Mouse (Mus musculus) kidney, adult 2 months (tissue): ENCODE measurements around the gene Man1a. TPM values are rescaled to one million over a fixed set of nuclear protein-coding genes. Genes with fewer than 3 reads are reported as not detected.
A peak's percentile ranks its signal among the peaks of the same experiment; 100 is the strongest.

Experiments used
- DNase-seq: peaks from one replicate; pipeline ENCODE4 v3.0.0; 2021
- H3K27ac ChIP-seq: fragments of 200-500 bp; 2 replicates; pipeline ENCODE4 v1.5.1; 2012; ENCODE audit warnings: low read depth, low read length, control low read depth, inconsistent platforms; ENCODE audit not compliant: insufficient read depth
- H3K27me3 ChIP-seq: fragments of 200-500 bp; replicated peaks from 2 replicates; pipeline ENCODE4 v1.6.1; 2012; ENCODE audit warnings: mild to moderate bottlenecking, moderate library complexity, low read length, inconsistent platforms; ENCODE audit not compliant: control insufficient read depth, insufficient read depth
- H3K36me3 ChIP-seq: fragments of 200-500 bp; 2 replicates; pipeline ENCODE4 v1.6.1; 2012; ENCODE audit warnings: mild to moderate bottlenecking, moderate library complexity, low read length, inconsistent platforms; ENCODE audit not compliant: control insufficient read depth, insufficient read depth
- H3K4me1 ChIP-seq: fragments of 200-500 bp; 2 replicates; pipeline ENCODE4 v1.6.1; 2011; ENCODE audit warnings: low read length; ENCODE audit not compliant: control insufficient read depth, insufficient read depth
- H3K4me3 ChIP-seq: fragments of 200-500 bp; 2 replicates; pipeline ENCODE4 v1.5.1; 2011; ENCODE audit warnings: mild to moderate bottlenecking, low read depth, low read length, control low read depth; ENCODE audit not compliant: insufficient read depth
- CTCF ChIP-seq: fragments of 200-500 bp; conservative IDR thresholded peaks from 2 replicates; pipeline ENCODE4 v1.5.1; 2011; ENCODE audit warnings: low read depth, mild to moderate bottlenecking, control low read depth, low read length, moderate library complexity, mixed read lengths; ENCODE audit not compliant: insufficient read depth, insufficient read length
- POLR2A ChIP-seq: fragments of 200-500 bp; IDR thresholded peaks from one replicate; pipeline ENCODE4 v1.6.1; 2011; ENCODE audit warnings: low read depth, low read length, control low read depth
- WGBS: fragments of 180-500 bp; shearing (Covaris S2); methylation state at CpG from one replicate; pipeline ENCODE4 v1.1.7; 2018; 5-methylcytosine and 5-hydroxymethylcytosine counted together
- polyA plus RNA-seq: library from polyadenylated mRNA; depleted of rRNA; stranded (reverse); fragments of >200 nt; gene quantifications from 2 replicates; pipeline ENCODE4 v1.2.3, GENCODE M21; 2012

Gene Man1a
- polyA plus RNA-seq, 1 experiment, result 33.4 TPM

GRCm38 (mm10) chr10:53886475-53886874, 189.9 kb downstream of the Man1a start:
- H3K36me3 ChIP-seq, result no peaks in the 10 kb centered on the region
- no peak overlapping the region for H3K4me3 ChIP-seq
- no peak for DNase-seq
- WGBS, result 90% methylated on average over 5 of the region's 5 CpGs
- no peak for TF ChIP-seq POLR2A
- no peak for TF ChIP-seq CTCF
- no peak overlapping the region for H3K27ac ChIP-seq
- no peaks in the 10 kb centered on the region for H3K27me3 ChIP-seq
- no peaks in the 10 kb centered on the region for H3K4me1 ChIP-seq

GRCm38 (mm10) chr10:53881310-53881709, 195.1 kb downstream of the Man1a start:
- H3K4me3 ChIP-seq, result no peak overlapping the region
- no peak for DNase-seq
- TF ChIP-seq CTCF (no peak), POLR2A (no peak)
- no peaks in the 10 kb centered on the region for H3K4me1 ChIP-seq
- no peak overlapping the region for H3K27ac ChIP-seq
- no peaks in the 10 kb centered on the region for H3K36me3 ChIP-seq
- H3K27me3 ChIP-seq, result no peaks in the 10 kb centered on the region

GRCm38 (mm10) chr10:53875896-53876295, 200.5 kb downstream of the Man1a start:
- TF ChIP-seq CTCF, result no peak
- TF ChIP-seq POLR2A, result no peak
- no peak overlapping the region for H3K27ac ChIP-seq
- 73% methylated on average over 4 of the region's 4 CpGs for WGBS
- no peaks in the 10 kb centered on the region for H3K4me1 ChIP-seq
- no peaks in the 10 kb centered on the region for H3K27me3 ChIP-seq
- DNase-seq, result no peak
- H3K36me3 ChIP-seq, result no peaks in the 10 kb centered on the region
- H3K4me3 ChIP-seq, result no peak overlapping the region

GRCm38 (mm10) chr10:53874191-53874590, 202.2 kb downstream of the Man1a start:
- 86% methylated on average over 3 of the region's 3 CpGs for whole genome bisulfite sequencing

GRCm38 (mm10) chr10:53863486-53864357, 212.7 kb downstream of the Man1a start:
- TF ChIP-seq CTCF (peak; percentile 67), POLR2A (no peak)
- no peaks in the 10 kb centered on the region for H3K36me3 ChIP-seq
- no peak overlapping the region for H3K27ac ChIP-seq
- WGBS, result 48% methylated on average over 7 of the region's 7 CpGs
- DNase-seq, result peak; percentile 34
- H3K4me1 ChIP-seq, result no peaks in the 10 kb centered on the region
- no peaks in the 10 kb centered on the region for H3K27me3 ChIP-seq
- H3K4me3 ChIP-seq, result no peak overlapping the region

More at GRCm38 (mm10) chr10:53874191-53874590, 202.2 kb downstream of the Man1a start:
- H3K27ac ChIP-seq, result no peak overlapping the region
- H3K4me3 ChIP-seq, result no peak overlapping the region
- no peaks in the 10 kb centered on the region for H3K36me3 ChIP-seq
- H3K27me3 ChIP-seq, result no peaks in the 10 kb centered on the region
- no peak for DNase-seq
- no peaks in the 10 kb centered on the region for H3K4me1 ChIP-seq
- TF ChIP-seq CTCF (no peak), POLR2A (no peak)

GRCm38 (mm10) chr10:53859879-53860278, 216.5 kb downstream of the Man1a start:
- Histone ChIP-seq H3K36me3 (no peaks in the 10 kb centered on the region), H3K4me3 (no peak overlapping the region), H3K4me1 (no peaks in the 10 kb centered on the region), H3K27me3 (no peaks in the 10 kb centered on the region), H3K27ac (no peak overlapping the region)
- 70% methylated on average over 1 of the region's 1 CpGs for WGBS
- no peak for DNase-seq
- TF ChIP-seq POLR2A, result no peak
- TF ChIP-seq CTCF, result no peak

- DNase-seq, result no peak
- H3K4me1 ChIP-seq, result no peaks in the 10 kb centered on the region
- H3K27ac ChIP-seq, result no peak overlapping the region
- TF ChIP-seq POLR2A, result no peak
- TF ChIP-seq CTCF, result peak; percentile 47
- H3K27me3 ChIP-seq, result no peaks in the 10 kb centered on the region
- no peak overlapping the region for H3K4me3 ChIP-seq
- H3K36me3 ChIP-seq, result no peaks in the 10 kb centered on the region
- WGBS, result 86% methylated on average over 3 of the region's 3 CpGs
Measured at GRCm38 (mm10) chr10:53859224-53859623, 217.2 kb downstream of the Man1a start.
